Mouse (Mus musculus) forebrain, embryonic 16.5 days (tissue): ENCODE measurements around the gene G430095P16Rik. TPM values are rescaled to one million over a fixed set of nuclear protein-coding genes. Genes with fewer than 3 reads are reported as not detected.
A peak's percentile ranks its signal among the peaks of the same experiment; 100 is the strongest.

ENCODE experiments used
- ATAC-seq: fragments of 200-750 bp; cut with Nextera tagmentation; 2 replicates; pipeline ENCODE4 v1.8.0; 2017; ENCODE audit warnings: mild to moderate bottlenecking, moderate library complexity
- H3K27ac ChIP-seq: fragments of 300-500 bp; sonication (generic); 2 replicates; pipeline ENCODE4 v1.5.1; 2014; ENCODE audit warnings: low read length, control low read depth
- H3K27me3 ChIP-seq: fragments of 300-500 bp; sonication (generic); replicated peaks from 2 replicates; pipeline ENCODE4 v1.6.1; 2014; ENCODE audit warnings: low read length; ENCODE audit not compliant: control insufficient read depth, insufficient read depth
- H3K36me3 ChIP-seq: fragments of 300-500 bp; sonication (generic); 2 replicates; pipeline ENCODE4 v1.6.1; 2014; ENCODE audit not compliant: control insufficient read depth, insufficient read depth
- H3K4me1 ChIP-seq: fragments of 300-500 bp; sonication (generic); replicated peaks from 2 replicates; pipeline ENCODE4 v1.6.1; 2014; ENCODE audit warnings: low read length; ENCODE audit not compliant: control insufficient read depth, insufficient read depth
- H3K4me2 ChIP-seq: fragments of 300-500 bp; sonication (generic); 2 replicates; pipeline ENCODE4 v1.6.1; 2014; ENCODE audit warnings: mild to moderate bottlenecking, low read length, control low read depth
- H3K4me3 ChIP-seq: fragments of 300-500 bp; sonication (generic); replicated peaks from 2 replicates; pipeline ENCODE4 v1.5.1; 2014; ENCODE audit warnings: mild to moderate bottlenecking, low read length, control low read depth
- H3K9ac ChIP-seq: fragments of 300-500 bp; sonication (generic); replicated peaks from 2 replicates; pipeline ENCODE4 v1.6.1; 2014; ENCODE audit warnings: low read depth, low read length, control low read depth
- H3K9me3 ChIP-seq: fragments of 300-500 bp; sonication (generic); 2 replicates; pipeline ENCODE4 v1.6.1; 2016; ENCODE audit warnings: low read length; ENCODE audit not compliant: control insufficient read depth
- WGBS: fragments of 180-500 bp; shearing (Covaris S2); extraction: QIAGEN DNeasy Blood & Tissue Kit; methylation state at CpG from one replicate; pipeline ENCODE4 v1.1.7; 2014; 5-methylcytosine and 5-hydroxymethylcytosine counted together
- polyA plus RNA-seq: library from polyadenylated mRNA; unstranded; fragments of >200 nt; fragmentation: Nextera tagmentation; extraction: Ambion mirVana; gene quantifications from 2 replicates; pipeline ENCODE4 v1.2.1, GENCODE M21; 2015

Gene G430095P16Rik
- polyA plus RNA-seq, 1 experiment from 2014 or later = 2.2 TPM

- Histone ChIP-seq H3K27ac (peak overlapping the region; percentile 83), H3K36me3 (no peaks in the 10 kb centered on the region), H3K9me3 (no peaks in the 10 kb centered on the region), H3K27me3 (no peaks in the 10 kb centered on the region), H3K4me2 (peak overlapping the region; percentile 23), H3K4me3 (no peak overlapping the region), H3K4me1 (peaks cover 93% of the 10 kb centered on the region), H3K9ac (peak overlapping the region; percentile 24; the same call in 1 of the 2 replicates)
- ATAC-seq = no peak; the same call in 1 of the 2 replicates
- 5% methylated on average over 10 of the region's 10 CpGs for WGBS
These were observed 20.2 kb downstream of the G430095P16Rik start for GRCm38 (mm10) chr8:84743054-84743415.

DNA sequence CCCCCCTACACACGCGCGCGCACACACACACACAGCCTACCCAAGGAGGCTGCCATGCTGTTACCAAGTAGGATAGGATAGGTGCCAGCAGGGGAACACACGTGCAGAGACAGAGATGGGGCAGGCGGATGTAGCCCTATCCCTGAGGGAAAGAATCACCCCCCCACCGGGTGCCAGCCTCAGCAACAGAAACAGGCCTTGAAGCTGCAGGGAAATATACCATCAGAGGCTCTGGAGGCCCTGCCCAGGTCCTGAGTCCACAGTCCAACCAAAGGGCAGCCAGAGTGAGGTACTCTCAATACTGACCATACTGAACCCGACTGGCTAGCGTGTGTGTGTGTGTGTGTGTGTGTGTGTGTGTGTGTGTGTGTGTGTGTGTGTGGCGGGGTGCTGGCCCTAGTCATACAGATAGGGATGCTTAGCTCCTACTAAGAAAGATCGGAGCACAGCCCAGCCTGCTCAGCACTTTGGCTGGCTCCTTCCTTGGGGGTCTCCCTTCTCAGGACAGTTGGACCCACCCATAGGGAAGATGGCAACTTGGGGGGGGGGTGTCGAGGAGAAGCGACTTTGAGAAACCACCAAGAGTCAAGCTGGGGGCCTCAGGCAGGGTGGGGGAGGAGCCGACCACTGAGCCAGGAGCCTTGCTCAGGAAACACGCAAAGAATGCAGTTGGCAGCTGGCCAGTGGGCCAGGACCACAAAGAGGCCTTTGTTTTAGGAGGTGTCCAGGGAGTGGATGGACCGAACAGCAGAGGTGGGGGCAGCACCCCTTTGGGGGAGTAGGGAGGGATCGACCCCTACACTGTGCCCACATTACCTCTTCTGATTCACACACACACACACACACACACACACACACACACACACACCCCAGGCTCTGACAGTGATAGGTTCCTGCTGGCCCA is 21.0 kb downstream of the G430095P16Rik start:
- ATAC-seq = peak; percentile 21; the same call in 1 of the 2 replicates
- Histone ChIP-seq H3K27ac (peak overlapping the region; percentile 83), H3K9me3 (no peaks in the 10 kb centered on the region), H3K36me3 (no peaks in the 10 kb centered on the region), H3K4me2 (peak overlapping the region; percentile 23; the same call in 1 of the 2 replicates), H3K4me1 (peaks cover 86% of the 10 kb centered on the region), H3K4me3 (no peak overlapping the region), H3K27me3 (no peaks in the 10 kb centered on the region), H3K9ac (peak overlapping the region; percentile 43)
- WGBS = 6% methylated on average over 17 of the region's 17 CpGs

- H3K9me3 ChIP-seq = no peaks in the 10 kb centered on the region
- H3K36me3 ChIP-seq = no peaks in the 10 kb centered on the region
- WGBS = 9% methylated on average over 16 of the region's 17 CpGs
- H3K27me3 ChIP-seq = no peaks in the 10 kb centered on the region
- no peak for ATAC-seq
- peak overlapping the region; percentile 6; the same call in 1 of the 2 replicates for H3K4me2 ChIP-seq
- no peak overlapping the region for H3K4me3 ChIP-seq
- peak overlapping the region; percentile 81 for H3K27ac ChIP-seq
- peak overlapping the region; percentile 41 for H3K9ac ChIP-seq
- peaks cover 85% of the 10 kb centered on the region for H3K4me1 ChIP-seq
These were observed 22.5 kb downstream of the G430095P16Rik start for GRCm38 (mm10) chr8:84745032-84745925.

GRCm38 (mm10) chr8:84749519-84749918 is 26.7 kb downstream of the G430095P16Rik start:
- WGBS = 37% methylated on average over 16 of the region's 16 CpGs
- H3K27ac ChIP-seq = peak overlapping the region; percentile 72
- no peaks in the 10 kb centered on the region for H3K9me3 ChIP-seq
- H3K27me3 ChIP-seq = no peaks in the 10 kb centered on the region
- H3K9ac ChIP-seq = peak overlapping the region; percentile 48
- H3K4me2 ChIP-seq = peak overlapping the region; percentile 44
- H3K4me1 ChIP-seq = peaks cover 72% of the 10 kb centered on the region
- no peaks in the 10 kb centered on the region for H3K36me3 ChIP-seq
- H3K4me3 ChIP-seq = peak overlapping the region; percentile 12; the same call in 1 of the 2 replicates
- 0 out of 2 replicates have a peak, but pooled peaks have one; percentile 11 for ATAC-seq

DNA sequence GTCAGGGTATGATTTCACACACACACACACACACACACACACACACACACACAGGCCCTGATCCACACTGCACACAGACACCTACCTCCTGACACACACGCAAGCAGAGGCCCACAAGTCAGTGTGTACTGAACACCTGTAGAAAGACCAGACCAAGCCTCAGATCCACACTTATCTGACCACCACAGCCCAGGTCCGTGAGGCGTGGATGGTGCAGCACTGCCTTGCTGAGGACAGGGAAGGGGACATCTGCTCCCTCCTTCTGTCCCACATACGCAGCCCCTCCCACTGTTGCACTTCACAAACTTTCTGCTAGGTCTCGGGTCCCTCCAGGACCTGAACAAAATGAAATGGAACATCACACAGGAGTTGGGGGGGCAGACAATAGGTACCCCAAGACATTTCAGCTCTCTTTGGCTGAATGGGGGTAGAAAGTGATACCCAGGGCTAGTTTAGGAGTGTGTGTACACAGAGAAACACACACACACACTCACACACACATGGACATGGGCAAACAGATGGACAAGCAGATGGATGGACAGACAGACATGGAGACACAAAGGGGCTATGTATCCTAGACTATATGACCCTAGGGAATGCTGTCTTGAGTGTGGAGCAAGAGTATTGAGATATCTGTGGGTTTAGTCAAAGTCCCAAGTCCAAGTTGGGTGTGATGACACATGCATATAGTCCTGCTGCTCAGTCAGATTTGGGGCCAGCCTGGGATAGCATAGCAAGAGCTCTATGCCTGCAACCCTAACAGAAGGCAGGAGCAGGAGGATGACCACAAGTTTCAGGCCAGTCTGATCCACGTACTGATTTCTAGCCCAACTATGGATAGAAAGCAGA is 30.2 kb downstream of the G430095P16Rik start:
- peak; percentile 14; the same call in 1 of the 2 replicates for ATAC-seq
- no peak overlapping the region for H3K4me3 ChIP-seq
- peak overlapping the region; percentile 4 for H3K27ac ChIP-seq
- H3K9ac ChIP-seq = no peak overlapping the region
- no peaks in the 10 kb centered on the region for H3K9me3 ChIP-seq
- H3K4me1 ChIP-seq = peaks cover 53% of the 10 kb centered on the region
- 70% methylated on average over 6 of the region's 6 CpGs for WGBS
- H3K4me2 ChIP-seq = no peak overlapping the region
- no peaks in the 10 kb centered on the region for H3K36me3 ChIP-seq
- H3K27me3 ChIP-seq = no peaks in the 10 kb centered on the region

DNA sequence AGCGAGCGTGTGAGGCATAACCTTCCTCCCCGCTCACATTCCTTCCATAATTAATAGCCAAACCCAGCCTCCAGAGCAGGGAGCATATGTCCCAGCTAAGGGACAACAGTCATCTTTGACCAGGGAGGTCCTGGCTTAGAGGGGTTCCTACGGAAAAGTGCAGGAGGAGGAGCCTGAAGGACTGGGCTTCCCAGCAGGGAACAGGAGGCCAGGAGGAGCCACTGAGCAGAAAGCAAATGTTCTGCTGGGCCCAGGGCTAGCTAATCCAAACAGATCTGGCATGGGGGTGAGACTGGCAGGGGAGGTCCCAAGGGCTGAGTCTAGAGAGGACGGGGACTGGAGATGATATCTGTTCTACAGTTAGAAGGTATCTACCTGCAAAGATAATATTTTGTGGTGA is 34.7 kb downstream of the G430095P16Rik start:
- H3K27me3 ChIP-seq = no peaks in the 10 kb centered on the region
- H3K9ac ChIP-seq = no peak overlapping the region

DNA sequence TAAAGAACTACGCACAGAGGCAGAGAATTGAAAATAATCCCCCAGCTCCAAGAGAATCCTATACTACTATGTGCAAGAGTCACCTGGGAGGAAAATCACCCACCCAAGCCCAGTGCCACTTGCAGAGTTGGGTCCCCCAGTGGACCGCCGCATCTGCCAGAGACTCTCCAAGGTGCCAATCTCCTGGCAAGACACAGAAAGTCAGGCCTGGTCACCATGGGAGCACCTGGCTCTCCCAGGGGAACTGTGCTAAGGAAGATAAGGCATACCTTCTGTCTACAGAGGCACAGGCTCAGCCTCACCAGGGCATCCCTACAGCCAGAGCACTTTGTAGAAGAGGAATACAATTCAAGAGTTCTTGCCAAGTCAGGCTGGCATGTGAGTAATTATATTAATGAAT is 35.5 kb downstream of the G430095P16Rik start:
- Histone ChIP-seq H3K9ac (no peak overlapping the region), H3K4me3 (no peak overlapping the region), H3K27me3 (no peaks in the 10 kb centered on the region), H3K4me2 (peak overlapping the region; percentile 27; the same call in 1 of the 2 replicates), H3K27ac (no peak overlapping the region), H3K9me3 (no peaks in the 10 kb centered on the region), H3K36me3 (peaks cover 6% of the 10 kb centered on the region; the same call in 1 of the 2 replicates), H3K4me1 (peaks cover 53% of the 10 kb centered on the region)
- no peak for ATAC-seq
- 82% methylated on average over 3 of the region's 3 CpGs for WGBS

More for the DNA sequence above, 34.7 kb downstream of the G430095P16Rik start:
- no peak for ATAC-seq
- H3K4me3 ChIP-seq = no peak overlapping the region
- peaks cover 57% of the 10 kb centered on the region for H3K4me1 ChIP-seq
- peaks cover 5% of the 10 kb centered on the region; the same call in 1 of the 2 replicates for H3K36me3 ChIP-seq
- 52% methylated on average over 5 of the region's 5 CpGs for WGBS
- H3K27ac ChIP-seq = no peak overlapping the region; the same call in 1 of the 2 replicates
- H3K4me2 ChIP-seq = peak overlapping the region; percentile 18; the same call in 1 of the 2 replicates
- no peaks in the 10 kb centered on the region for H3K9me3 ChIP-seq

- H3K27me3 ChIP-seq = no peaks in the 10 kb centered on the region
- no peak for ATAC-seq
- H3K4me2 ChIP-seq = peak overlapping the region; percentile 14; the same call in 1 of the 2 replicates
- H3K27ac ChIP-seq = no peak overlapping the region
- H3K36me3 ChIP-seq = peaks cover 6% of the 10 kb centered on the region; the same call in 1 of the 2 replicates
- 64% methylated on average over 7 of the region's 7 CpGs for WGBS
- no peaks in the 10 kb centered on the region for H3K9me3 ChIP-seq
- no peak overlapping the region for H3K9ac ChIP-seq
- no peak overlapping the region for H3K4me3 ChIP-seq
- H3K4me1 ChIP-seq = peaks cover 55% of the 10 kb centered on the region
These were observed 36.3 kb downstream of the G430095P16Rik start for GRCm38 (mm10) chr8:84759126-84759525.
